Mouse (Mus musculus) midbrain, embryonic 15.5 days (tissue): Measurements from ENCODE around the gene Rps3. TPM values are rescaled to one million over a fixed set of nuclear protein-coding genes. Genes with fewer than 3 reads are reported as not detected.

Source experiments
- ATAC-seq: fragments of 200-750 bp; cut with Nextera tagmentation; replicated peaks from 2 replicates; pipeline ENCODE4 v1.8.0; 2017; ENCODE audit warnings: moderate TSS enrichment
- H3K27ac ChIP-seq: fragments of 300-500 bp; sonication (generic); 2 replicates; pipeline ENCODE4 v1.5.1; 2015; ENCODE audit warnings: mild to moderate bottlenecking, inconsistent platforms
- H3K27me3 ChIP-seq: fragments of 300-500 bp; sonication (generic); replicated peaks from 2 replicates; pipeline ENCODE4 v1.6.1; 2015; ENCODE audit warnings: inconsistent platforms
- H3K36me3 ChIP-seq: fragments of 300-500 bp; sonication (generic); replicated peaks from 2 replicates; pipeline ENCODE4 v1.6.1; 2015; ENCODE audit warnings: inconsistent platforms
- H3K4me1 ChIP-seq: fragments of 300-500 bp; sonication (generic); 2 replicates; pipeline ENCODE4 v1.6.1; 2015; ENCODE audit warnings: inconsistent platforms
- H3K4me2 ChIP-seq: fragments of 300-500 bp; sonication (generic); 2 replicates; pipeline ENCODE4 v1.6.1; 2015; ENCODE audit warnings: inconsistent platforms, mild to moderate bottlenecking, moderate library complexity
- H3K4me3 ChIP-seq: fragments of 300-500 bp; sonication (generic); 2 replicates; pipeline ENCODE4 v1.5.1; 2015; ENCODE audit warnings: mild to moderate bottlenecking, inconsistent platforms
- H3K9ac ChIP-seq: fragments of 300-500 bp; sonication (generic); 2 replicates; pipeline ENCODE4 v1.6.1; 2015; ENCODE audit warnings: mild to moderate bottlenecking, inconsistent platforms
- H3K9me3 ChIP-seq: fragments of 300-500 bp; sonication (generic); 2 replicates; pipeline ENCODE4 v1.6.1; 2016; ENCODE audit warnings: inconsistent platforms
- WGBS: fragments of 180-500 bp; shearing (Covaris S2); methylation state at CpG from one replicate; pipeline ENCODE4 v1.1.7; 2015; ENCODE audit warnings: mixed read lengths; 5-methylcytosine and 5-hydroxymethylcytosine counted together
- polyA plus RNA-seq: library from polyadenylated mRNA; unstranded; fragments of >200 nt; fragmentation: Nextera tagmentation; extraction: Ambion mirVana; gene quantifications from 2 replicates; pipeline ENCODE4 v1.2.1, GENCODE M21; 2015

The Rps3 gene
- polyA plus RNA-seq, 1 experiment from 2014 or later = 405 TPM

- Histone ChIP-seq H3K27ac (0 out of 2 replicates have a peak overlapping the region, but pooled peaks have one; percentile 72), H3K36me3 (peaks cover 24% of the 10 kb centered on the region)
Observed at GRCm38 (mm10) chr7:99473638-99474407, 9.7 kb downstream of the Rps3 start.

DNA sequence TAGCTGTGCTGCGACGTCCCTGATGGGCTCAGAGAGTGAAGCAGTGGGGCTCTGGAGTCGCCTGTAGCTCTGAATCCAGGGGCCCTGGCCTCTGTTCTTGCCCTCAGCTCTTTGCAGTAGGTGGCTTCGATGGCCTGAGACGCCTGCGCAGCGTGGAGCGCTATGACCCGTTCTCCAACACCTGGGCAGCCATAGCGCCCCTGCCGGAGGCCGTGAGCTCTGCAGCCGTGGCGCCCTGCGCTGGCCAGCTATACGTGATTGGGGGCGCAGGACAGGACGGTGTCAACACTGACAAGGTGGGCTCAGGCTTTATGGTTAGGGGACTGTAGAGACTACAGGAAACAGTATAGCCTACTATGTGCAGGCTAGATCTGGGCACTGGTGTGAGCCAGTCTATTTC is 12.0 kb downstream of the Rps3 start:
- Histone ChIP-seq H3K27me3 (no peaks in the 10 kb centered on the region), H3K4me1 (peaks cover 27% of the 10 kb centered on the region), H3K9me3 (no peaks in the 10 kb centered on the region), H3K4me3 (no peak overlapping the region), H3K4me2 (no peak overlapping the region), H3K27ac (no peak overlapping the region), H3K9ac (no peak overlapping the region), H3K36me3 (peaks cover 4% of the 10 kb centered on the region; the same call in 1 of the 2 replicates)
- ATAC-seq = no peak
- 54% methylated on average over 18 of the region's 18 CpGs for WGBS

More at GRCm38 (mm10) chr7:99473638-99474407, 9.7 kb downstream of the Rps3 start:
- no peaks in the 10 kb centered on the region for H3K27me3 ChIP-seq
- ATAC-seq = no peak
- H3K9ac ChIP-seq = no peak overlapping the region
- no peaks in the 10 kb centered on the region for H3K9me3 ChIP-seq
- 83% methylated on average over 14 of the region's 14 CpGs for WGBS
- peaks cover 22% of the 10 kb centered on the region for H3K4me1 ChIP-seq
- H3K4me2 ChIP-seq = no peak overlapping the region
- no peak overlapping the region for H3K4me3 ChIP-seq

DNA sequence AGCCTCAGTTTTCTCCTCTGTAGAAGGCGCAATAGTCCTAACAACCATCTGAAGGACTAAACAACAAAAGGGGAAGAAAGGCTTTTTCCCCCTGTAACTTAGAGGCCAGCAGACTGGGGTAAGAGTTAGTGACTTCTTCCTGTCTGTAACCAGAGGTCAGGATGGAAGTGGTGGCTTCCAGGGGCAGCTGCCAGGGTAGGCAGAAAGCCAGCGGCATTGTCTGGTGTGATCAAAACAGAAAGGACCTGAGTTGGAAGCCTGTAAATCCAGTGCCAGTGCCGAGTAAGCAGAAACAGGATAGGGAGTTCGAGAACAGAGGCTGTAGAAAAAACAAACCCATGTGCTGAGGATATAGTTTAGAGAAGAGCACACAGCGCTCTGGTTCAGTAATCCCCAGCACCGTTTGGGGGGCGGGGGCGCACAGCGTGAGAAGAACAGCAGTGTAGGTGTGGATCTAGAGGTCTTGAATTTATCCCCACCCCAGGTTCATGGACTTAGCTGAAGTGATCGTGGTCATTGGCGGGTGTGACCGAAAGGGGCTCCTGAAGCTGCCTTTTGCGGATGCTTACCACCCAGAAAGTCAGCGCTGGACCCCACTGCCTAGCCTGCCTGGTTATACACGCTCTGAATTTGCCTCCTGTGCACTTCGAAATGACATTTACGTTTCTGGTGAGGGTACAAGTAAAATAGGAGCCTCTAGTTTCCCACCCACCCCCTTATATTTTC is 13.7 kb downstream of the Rps3 start:
- no peak for ATAC-seq
- no peak overlapping the region for H3K4me2 ChIP-seq
- peaks cover 4% of the 10 kb centered on the region; the same call in 1 of the 2 replicates for H3K36me3 ChIP-seq
- peaks cover 39% of the 10 kb centered on the region for H3K4me1 ChIP-seq
- 83% methylated on average over 17 of the region's 17 CpGs for WGBS
- H3K9ac ChIP-seq = no peak overlapping the region
- peak overlapping the region; percentile 92; the same call in 1 of the 2 replicates for H3K27ac ChIP-seq
- no peak overlapping the region for H3K4me3 ChIP-seq
- H3K27me3 ChIP-seq = no peaks in the 10 kb centered on the region
- H3K9me3 ChIP-seq = no peaks in the 10 kb centered on the region

GRCm38 (mm10) chr7:99468283-99469132 is 15.0 kb downstream of the Rps3 start:
- WGBS = 2% methylated on average over 127 of the region's 145 CpGs
- Histone ChIP-seq H3K36me3 (peaks cover under 1% of the 10 kb centered on the region; the same call in 1 of the 2 replicates), H3K9ac (peak overlapping the region; percentile 42), H3K27me3 (no peaks in the 10 kb centered on the region), H3K9me3 (no peaks in the 10 kb centered on the region), H3K27ac (peak overlapping the region; percentile 92), H3K4me3 (peak overlapping the region; percentile 46), H3K4me2 (peak overlapping the region; percentile 57), H3K4me1 (peaks cover 41% of the 10 kb centered on the region)
- peak; percentile 87 for ATAC-seq

GRCm38 (mm10) chr7:99467916-99468282 is 15.6 kb downstream of the Rps3 start:
- ATAC-seq = no peak
- peak overlapping the region; percentile 57 for H3K4me2 ChIP-seq
- H3K4me1 ChIP-seq = peaks cover 41% of the 10 kb centered on the region
- H3K9ac ChIP-seq = peak overlapping the region; percentile 42
- H3K27ac ChIP-seq = peak overlapping the region; percentile 92
- peak overlapping the region; percentile 46 for H3K4me3 ChIP-seq
- H3K27me3 ChIP-seq = no peaks in the 10 kb centered on the region
- no peaks in the 10 kb centered on the region for H3K36me3 ChIP-seq
- no peaks in the 10 kb centered on the region for H3K9me3 ChIP-seq
- WGBS = 15% methylated on average over 11 of the region's 11 CpGs

- H3K36me3 ChIP-seq = peaks cover 6% of the 10 kb centered on the region; the same call in 1 of the 2 replicates
- H3K27me3 ChIP-seq = no peaks in the 10 kb centered on the region
- peak within 1 kb of the TSS; percentile 67 for H3K27ac ChIP-seq
- ATAC-seq = no peak
- WGBS = 15% methylated on average over 8 of the region's 8 CpGs
- peak within 1 kb of the TSS; percentile 57 for H3K4me2 ChIP-seq
- no peaks in the 10 kb centered on the region for H3K9me3 ChIP-seq
- peaks cover 41% of the 10 kb centered on the region for H3K4me1 ChIP-seq
- peak within 1 kb of the TSS; percentile 33 for H3K9ac ChIP-seq
- H3K4me3 ChIP-seq = peak within 1 kb of the TSS; percentile 14; the same call in 1 of the 2 replicates
Observed at GRCm38 (mm10) chr7:99465811-99466210, 17.7 kb downstream of the Rps3 start, which contains the start of gene Klhl35. Gene Klhl35, plus strand, starts transcription at chr7:99466004.

DNA sequence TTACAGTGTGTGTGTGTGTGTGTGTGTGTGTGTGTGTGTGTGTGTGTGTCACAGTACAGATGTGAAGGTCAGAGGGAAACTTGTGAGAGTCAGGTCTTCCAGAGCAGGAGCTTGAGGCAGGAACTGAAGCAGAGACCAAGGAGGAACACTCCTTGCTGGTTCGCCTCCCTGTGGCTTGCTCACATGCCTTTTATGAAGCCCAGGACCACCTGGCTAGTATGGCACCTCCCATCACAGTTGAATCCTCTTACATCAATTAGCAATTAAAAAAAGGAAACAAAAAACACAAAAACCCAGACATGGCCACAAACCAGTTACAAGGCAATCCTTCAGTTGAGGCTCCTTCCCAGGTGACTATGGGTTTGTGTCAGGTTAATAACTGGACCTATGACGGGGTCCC is 20.4 kb downstream of the Rps3 start:
- Histone ChIP-seq H3K9me3 (no peaks in the 10 kb centered on the region), H3K27ac (no peak overlapping the region), H3K4me3 (no peak overlapping the region), H3K27me3 (no peaks in the 10 kb centered on the region), H3K4me1 (peaks cover 34% of the 10 kb centered on the region), H3K4me2 (no peak overlapping the region), H3K36me3 (peaks cover 16% of the 10 kb centered on the region; the same call in 1 of the 2 replicates), H3K9ac (no peak overlapping the region)
- ATAC-seq = no peak
- 70% methylated on average over 2 of the region's 2 CpGs for WGBS

GRCm38 (mm10) chr7:99459888-99460652 is 23.5 kb downstream of the Rps3 start:
- ATAC-seq = no peak
- H3K9ac ChIP-seq = no peak overlapping the region
- H3K4me2 ChIP-seq = no peak overlapping the region
- no peak overlapping the region for H3K4me3 ChIP-seq
- H3K4me1 ChIP-seq = peaks cover 4% of the 10 kb centered on the region
- 89% methylated on average over 15 of the region's 15 CpGs for WGBS
- no peaks in the 10 kb centered on the region for H3K27me3 ChIP-seq
- H3K9me3 ChIP-seq = no peaks in the 10 kb centered on the region
- H3K27ac ChIP-seq = no peak overlapping the region
- H3K36me3 ChIP-seq = peaks cover 16% of the 10 kb centered on the region; the same call in 1 of the 2 replicates

DNA sequence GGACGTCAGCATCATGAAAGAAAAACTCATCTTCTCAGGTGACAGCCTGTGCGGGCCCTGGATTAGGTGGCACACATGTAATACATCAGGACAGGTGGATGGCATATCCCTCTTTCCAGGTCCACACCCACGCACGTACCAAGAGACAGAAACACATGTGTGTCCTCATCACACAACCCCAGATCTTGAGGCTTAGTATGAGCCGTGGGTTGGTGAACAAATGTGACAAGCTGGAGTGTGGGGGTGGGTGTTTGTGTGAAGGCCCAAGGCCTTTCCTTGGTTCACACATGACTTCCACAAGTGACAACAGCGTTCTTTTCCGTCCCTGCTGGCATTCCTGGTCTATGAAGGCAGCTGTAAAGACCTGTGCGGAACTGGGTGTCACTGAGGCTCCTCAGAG is 24.7 kb downstream of the Rps3 start:
- H3K4me1 ChIP-seq = no peaks in the 10 kb centered on the region
- H3K27me3 ChIP-seq = no peaks in the 10 kb centered on the region
- H3K4me2 ChIP-seq = no peak overlapping the region
- peaks cover 16% of the 10 kb centered on the region; the same call in 1 of the 2 replicates for H3K36me3 ChIP-seq
- 95% methylated on average over 8 of the region's 8 CpGs for WGBS
- H3K9me3 ChIP-seq = no peaks in the 10 kb centered on the region
- no peak overlapping the region for H3K9ac ChIP-seq
- ATAC-seq = no peak
- no peak overlapping the region for H3K27ac ChIP-seq
- H3K4me3 ChIP-seq = no peak overlapping the region

DNA sequence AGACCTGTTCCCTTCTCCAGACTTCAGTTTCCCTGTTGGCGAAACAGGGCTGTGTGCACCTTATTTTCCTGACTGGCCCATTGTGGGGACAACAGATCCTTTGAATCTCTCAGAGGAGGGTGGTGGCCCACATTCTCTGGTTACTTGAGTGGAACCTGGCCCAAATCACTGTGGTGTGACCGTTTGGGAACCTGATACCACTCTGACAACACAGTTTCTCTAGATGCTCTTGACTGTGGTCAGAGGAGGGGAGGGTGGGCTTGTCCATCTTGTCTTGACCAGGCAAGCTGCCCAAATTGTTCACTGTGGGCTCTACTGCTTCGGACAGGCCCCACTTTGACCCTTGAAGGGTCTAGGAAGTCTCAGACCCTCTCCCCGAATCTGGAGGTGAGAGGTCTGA is 29.5 kb downstream of the Rps3 start:
- ATAC-seq = no peak
- WGBS = 74% methylated on average over 4 of the region's 4 CpGs

DNA sequence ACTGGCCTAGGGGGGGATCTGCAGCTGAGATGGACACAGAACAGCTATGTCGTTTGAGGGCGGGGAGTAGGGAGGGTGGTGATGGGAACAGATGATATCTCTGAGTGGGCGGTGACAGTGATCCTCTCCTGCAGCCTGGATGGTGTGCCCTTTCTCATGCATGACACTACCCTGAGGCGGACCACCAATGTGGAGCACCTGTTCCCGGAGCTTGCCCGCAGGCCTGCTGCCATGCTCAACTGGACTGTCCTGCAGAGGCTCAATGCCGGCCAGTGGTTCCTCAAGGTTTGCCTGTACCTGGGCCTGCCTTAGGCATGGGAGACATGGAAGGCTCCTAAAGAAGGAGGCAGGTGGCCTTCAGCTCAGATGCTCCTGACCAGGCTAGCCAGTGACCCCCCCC is 30.7 kb downstream of the Rps3 start:
- Histone ChIP-seq H3K4me3 (no peak overlapping the region), H3K27me3 (no peaks in the 10 kb centered on the region), H3K9ac (no peak overlapping the region), H3K36me3 (no peaks in the 10 kb centered on the region), H3K9me3 (no peaks in the 10 kb centered on the region), H3K27ac (no peak overlapping the region), H3K4me2 (no peak overlapping the region), H3K4me1 (peaks cover 21% of the 10 kb centered on the region)
- ATAC-seq = no peak
- WGBS = 91% methylated on average over 7 of the region's 7 CpGs

More for the DNA sequence above, 29.5 kb downstream of the Rps3 start:
- Histone ChIP-seq H3K4me1 (peaks cover 14% of the 10 kb centered on the region), H3K9ac (no peak overlapping the region), H3K27me3 (no peaks in the 10 kb centered on the region), H3K9me3 (no peaks in the 10 kb centered on the region), H3K4me3 (no peak overlapping the region), H3K27ac (no peak overlapping the region), H3K36me3 (no peaks in the 10 kb centered on the region), H3K4me2 (no peak overlapping the region)
